Mouse (Mus musculus): Measurements from ENCODE around the gene Mfsd4b2. TPM values are rescaled to one million over a fixed set of nuclear protein-coding genes. Genes with fewer than 3 reads are reported as not detected.

The Mfsd4b2 gene
- polyA plus RNA-seq, 1 experiment from 2014 or later, result not detected

Other genes starting within 250 kb of the Mfsd4b2 start
- gene Rev3l, start 194.8 kb downstream of the Mfsd4b2 start, polyA plus RNA-seq (2014; fragmentation: Nextera tagmentation; extraction: Ambion mirVana), result 19.9 and 21.8 TPM in 2 replicates
- gene Mfsd4b4, start 27.7 kb downstream of the Mfsd4b2 start, polyA plus RNA-seq (2014; fragmentation: Nextera tagmentation; extraction: Ambion mirVana), result 4.4 TPM in 2 replicates
- gene Mfsd4b3, start 33.2 kb upstream of the Mfsd4b2 start, polyA plus RNA-seq (2014; fragmentation: Nextera tagmentation; extraction: Ambion mirVana), result 0.11 and 0.34 TPM in 2 replicates
- not detected in 2 replicates for gene Mfsd4b5, start 59.7 kb upstream of the Mfsd4b2 start, polyA plus RNA-seq (2014; fragmentation: Nextera tagmentation; extraction: Ambion mirVana)
- gene Mfsd4b1, start 98.3 kb upstream of the Mfsd4b2 start, polyA plus RNA-seq (2014; fragmentation: Nextera tagmentation; extraction: Ambion mirVana), result not detected in 2 replicates
- 5.0 and 5.4 TPM in 2 replicates for gene Slc16a10, start 215.3 kb upstream of the Mfsd4b2 start, polyA plus RNA-seq (2014; fragmentation: Nextera tagmentation; extraction: Ambion mirVana)

Data from embryonic facial prominence, embryonic 11.5 days (tissue).